Mouse (Mus musculus): ENCODE measurements around the gene Rbfox2. TPM values are rescaled to one million over a fixed set of nuclear protein-coding genes. Genes with fewer than 3 reads are reported as not detected.
A peak's percentile ranks its signal among the peaks of the same experiment; 100 is the strongest.

Gene Rbfox2
- polyA plus RNA-seq, 1 experiment from 2014 or later = 23.2 TPM

- no peak overlapping the region for H3K4me2 ChIP-seq (replicated peaks; ENCODE audit: low read depth)
- DNase-seq (ENCODE audit: low spot score) (no peak), ATAC-seq (ENCODE audit: low FRiP score, low TSS enrichment) (no peak)
- no peak overlapping the region for H3K4me3 ChIP-seq (ENCODE audit: low read depth, low read length)
- H3K9me3 ChIP-seq (ENCODE audit: control insufficient read depth, low read length) = no peaks in the 10 kb centered on the region
- TF ChIP-seq EP300 (optimal IDR thresholded peaks at IDR 0.05) (no peak), CTCF (IDR thresholded peaks at IDR 0.05; ENCODE audit: low read depth) (no peak)
- H3K4me1 ChIP-seq (replicated peaks; ENCODE audit: control insufficient read depth, insufficient read depth) = no peaks in the 10 kb centered on the region
- H3K36me3 ChIP-seq (ENCODE audit: control insufficient read depth, insufficient read depth, low read length) = no peaks in the 10 kb centered on the region
- no peak overlapping the region for H3K9ac ChIP-seq (ENCODE audit: low read length)
- H3K27ac ChIP-seq (replicated peaks) = no peak overlapping the region
- no peaks in the 10 kb centered on the region for H3K27me3 ChIP-seq (ENCODE audit: control insufficient read depth, insufficient read depth, low read length)
- WGBS = 88% methylated on average over 11 of the region's 11 CpGs
Measured at GRCm38 (mm10) chr15:77324426-77324825, 17.6 kb upstream of the Rbfox2 start.

- ATAC-seq (ENCODE audit: low FRiP score, low TSS enrichment) (no peak), DNase-seq (ENCODE audit: low spot score) (no peak)
- Histone ChIP-seq H3K4me3 (ENCODE audit: low read depth, low read length) (no peak overlapping the region), H3K27ac (replicated peaks) (no peak overlapping the region), H3K4me1 (replicated peaks; ENCODE audit: control insufficient read depth, insufficient read depth) (no peaks in the 10 kb centered on the region), H3K36me3 (ENCODE audit: control insufficient read depth, insufficient read depth, low read length) (no peaks in the 10 kb centered on the region), H3K27me3 (ENCODE audit: control insufficient read depth, insufficient read depth, low read length) (no peaks in the 10 kb centered on the region), H3K9ac (ENCODE audit: low read length) (no peak overlapping the region), H3K9me3 (ENCODE audit: control insufficient read depth, low read length) (no peaks in the 10 kb centered on the region), H3K4me2 (replicated peaks; ENCODE audit: low read depth) (no peak overlapping the region)
- no peak for TF ChIP-seq EP300 (optimal IDR thresholded peaks at IDR 0.05)
- no peak for TF ChIP-seq CTCF (IDR thresholded peaks at IDR 0.05; ENCODE audit: low read depth)
- 73% methylated on average over 10 of the region's 10 CpGs for WGBS
Measured at GRCm38 (mm10) chr15:77323226-77323625, 16.4 kb upstream of the Rbfox2 start.

GRCm38 (mm10) chr15:77313701-77314100, 6.9 kb upstream of the Rbfox2 start:
- ATAC-seq (ENCODE audit: low FRiP score, low TSS enrichment) (no peak), DNase-seq (ENCODE audit: low spot score) (no peak)
- WGBS = 12% methylated on average over 6 of the region's 6 CpGs
- no peaks in the 10 kb centered on the region for H3K27me3 ChIP-seq (ENCODE audit: control insufficient read depth, insufficient read depth, low read length)
- no peak overlapping the region for H3K4me3 ChIP-seq (ENCODE audit: low read depth, low read length)
- no peaks in the 10 kb centered on the region for H3K9me3 ChIP-seq (ENCODE audit: control insufficient read depth, low read length)
- TF ChIP-seq CTCF (IDR thresholded peaks at IDR 0.05; ENCODE audit: low read depth) (no peak), EP300 (optimal IDR thresholded peaks at IDR 0.05) (no peak)
- H3K4me2 ChIP-seq (replicated peaks; ENCODE audit: low read depth) = no peak overlapping the region; the same call in 1 of the 2 replicates
- H3K27ac ChIP-seq (replicated peaks) = no peak overlapping the region
- H3K36me3 ChIP-seq (ENCODE audit: control insufficient read depth, insufficient read depth, low read length) = no peaks in the 10 kb centered on the region
- no peaks in the 10 kb centered on the region for H3K4me1 ChIP-seq (replicated peaks; ENCODE audit: control insufficient read depth, insufficient read depth)
- H3K9ac ChIP-seq (ENCODE audit: low read length) = peak overlapping the region; percentile 2

DNA sequence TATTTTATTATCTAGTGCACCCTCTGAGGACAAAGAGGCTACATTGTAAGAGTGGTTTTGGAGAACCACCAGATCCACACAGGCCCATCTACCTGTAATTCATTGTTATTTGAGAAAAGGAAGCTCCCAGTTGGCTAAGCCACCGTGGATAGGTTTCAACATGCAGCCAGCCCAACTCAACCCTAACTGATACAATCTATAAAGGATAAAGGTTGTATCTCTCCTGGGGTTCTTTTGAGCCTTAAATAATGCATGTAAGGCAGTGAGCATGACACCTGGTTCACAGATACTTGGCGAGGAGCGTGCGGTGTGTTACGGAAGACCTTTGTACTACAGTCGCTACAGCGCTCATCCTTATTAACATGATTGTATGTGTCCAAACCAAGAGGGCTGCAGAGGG, 6.0 kb upstream of the Rbfox2 start:
- whole genome bisulfite sequencing = 96% methylated on average over 7 of the region's 7 CpGs
- ATAC-seq (ENCODE audit: low FRiP score, low TSS enrichment) = no peak

DNA sequence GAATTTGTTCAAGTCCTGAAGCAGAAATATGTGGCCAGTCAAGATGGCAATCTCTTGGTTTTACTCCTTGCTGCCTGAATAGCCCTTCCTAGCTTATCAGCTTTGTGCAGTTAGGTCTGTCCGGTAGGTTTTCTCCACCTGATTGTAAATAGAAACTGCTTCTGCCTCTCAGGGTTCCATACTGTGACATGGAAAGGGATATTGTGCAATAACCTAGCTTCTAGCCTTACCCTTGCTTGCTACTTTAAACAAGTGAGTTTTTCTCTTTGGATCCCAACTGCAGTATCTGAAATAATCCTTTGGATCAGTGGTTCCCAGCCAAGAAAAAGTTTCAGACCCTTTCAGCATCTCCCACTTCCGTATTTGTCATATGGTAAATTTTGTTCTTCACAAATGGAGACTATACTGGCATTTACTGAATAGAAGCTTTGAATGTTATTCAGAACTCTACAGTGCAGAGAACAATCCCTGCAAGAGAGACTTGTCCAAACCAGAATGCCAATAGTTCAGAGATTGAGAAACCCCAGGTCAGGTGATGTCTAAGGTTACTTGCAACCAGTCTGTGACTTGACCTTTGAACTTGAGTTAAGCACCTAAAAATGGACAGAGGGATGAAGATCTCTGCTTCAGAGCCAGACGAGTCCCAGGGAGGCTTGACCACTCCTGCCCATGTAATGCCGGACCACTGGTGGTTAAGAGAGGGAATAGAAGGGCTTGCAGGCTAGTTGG, 1.1 kb upstream of the Rbfox2 start:
- H3K4me2 ChIP-seq (replicated peaks; ENCODE audit: low read depth) = no peak overlapping the region; the same call in 1 of the 2 replicates

More for the DNA sequence above, 6.0 kb upstream of the Rbfox2 start:
- Histone ChIP-seq H3K27ac (replicated peaks) (no peak overlapping the region), H3K36me3 (ENCODE audit: control insufficient read depth, insufficient read depth, low read length) (no peaks in the 10 kb centered on the region), H3K4me1 (replicated peaks; ENCODE audit: control insufficient read depth, insufficient read depth) (no peaks in the 10 kb centered on the region), H3K9me3 (ENCODE audit: control insufficient read depth, low read length) (no peaks in the 10 kb centered on the region), H3K4me2 (replicated peaks; ENCODE audit: low read depth) (no peak overlapping the region), H3K4me3 (ENCODE audit: low read depth, low read length) (no peak overlapping the region), H3K9ac (ENCODE audit: low read length) (no peak overlapping the region), H3K27me3 (ENCODE audit: control insufficient read depth, insufficient read depth, low read length) (no peaks in the 10 kb centered on the region)
- DNase-seq (ENCODE audit: low spot score) = no peak
- TF ChIP-seq EP300 (optimal IDR thresholded peaks at IDR 0.05) = no peak
- TF ChIP-seq CTCF (IDR thresholded peaks at IDR 0.05; ENCODE audit: low read depth) = no peak

DNA sequence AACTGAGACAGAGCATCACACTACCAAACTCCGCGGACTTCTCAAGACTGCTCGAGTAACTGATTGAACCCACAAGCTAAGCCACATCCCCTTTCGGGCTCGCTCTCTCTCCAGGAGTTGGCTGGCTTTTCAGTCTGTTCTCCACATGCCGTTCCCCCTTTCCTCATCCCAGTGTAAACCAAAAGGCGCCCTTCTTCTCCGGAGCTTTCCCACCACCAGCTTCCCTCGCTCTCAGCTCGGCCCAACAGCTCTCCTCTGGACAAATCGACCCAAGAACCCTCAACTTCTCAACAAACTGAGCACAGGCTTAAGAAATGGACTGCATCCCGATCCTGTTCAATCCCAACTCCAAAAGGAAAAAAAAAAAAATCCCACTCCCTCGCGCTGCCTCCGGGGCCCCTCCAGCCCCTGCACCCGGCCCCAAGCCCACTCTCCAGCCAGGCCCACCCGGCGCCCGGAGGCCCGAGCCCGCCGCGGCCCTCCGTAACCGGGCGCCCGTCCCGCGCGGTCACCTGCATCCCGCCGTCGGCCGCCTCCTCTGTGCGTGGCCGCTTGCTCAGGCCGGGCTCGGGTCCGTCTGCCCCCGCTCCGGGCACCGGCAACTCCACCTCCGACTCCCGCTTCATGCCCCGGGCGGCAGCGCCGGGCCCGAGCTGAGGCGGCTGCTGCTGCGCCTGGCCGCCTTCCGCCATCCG, 805 bp downstream of the Rbfox2 start:
- DNase-seq (ENCODE audit: low spot score) = peak; percentile 58

More for the DNA sequence above, 1.1 kb upstream of the Rbfox2 start:
- Histone ChIP-seq H3K9me3 (ENCODE audit: control insufficient read depth, low read length) (no peaks in the 10 kb centered on the region), H3K4me1 (replicated peaks; ENCODE audit: control insufficient read depth, insufficient read depth) (peaks cover 3% of the 10 kb centered on the region; the same call in 1 of the 2 replicates), H3K9ac (ENCODE audit: low read length) (no peak overlapping the region), H3K36me3 (ENCODE audit: control insufficient read depth, insufficient read depth, low read length) (no peaks in the 10 kb centered on the region), H3K27ac (replicated peaks) (no peak overlapping the region), H3K27me3 (ENCODE audit: control insufficient read depth, insufficient read depth, low read length) (no peaks in the 10 kb centered on the region), H3K4me3 (ENCODE audit: low read depth, low read length) (no peak overlapping the region)
- WGBS = 67% methylated on average over 4 of the region's 4 CpGs
- DNase-seq (ENCODE audit: low spot score) (no peak), ATAC-seq (ENCODE audit: low FRiP score, low TSS enrichment) (no peak)
- TF ChIP-seq EP300 (optimal IDR thresholded peaks at IDR 0.05) = no peak

More for the DNA sequence above, 805 bp downstream of the Rbfox2 start:
- Histone ChIP-seq H3K4me3 (ENCODE audit: low read depth, low read length) (peak overlapping the region; percentile 93), H3K9ac (ENCODE audit: low read length) (peak overlapping the region; percentile 98), H3K27ac (replicated peaks) (peak overlapping the region; percentile 99), H3K4me1 (replicated peaks; ENCODE audit: control insufficient read depth, insufficient read depth) (peaks cover 7% of the 10 kb centered on the region), H3K4me2 (replicated peaks; ENCODE audit: low read depth) (peak overlapping the region; percentile 75), H3K36me3 (ENCODE audit: control insufficient read depth, insufficient read depth, low read length) (no peaks in the 10 kb centered on the region), H3K9me3 (ENCODE audit: control insufficient read depth, low read length) (no peaks in the 10 kb centered on the region), H3K27me3 (ENCODE audit: control insufficient read depth, insufficient read depth, low read length) (no peaks in the 10 kb centered on the region)
- TF ChIP-seq CTCF (IDR thresholded peaks at IDR 0.05; ENCODE audit: low read depth) = no peak
- TF ChIP-seq EP300 (optimal IDR thresholded peaks at IDR 0.05) = no peak
- WGBS = under 1% methylated on average over 39 of the region's 54 CpGs
- ATAC-seq (ENCODE audit: low FRiP score, low TSS enrichment) = peak; percentile 25; the same call in 1 of the 2 replicates
